Mouse (Mus musculus) megakaryocyte-erythroid progenitor cell, adult 5-6 weeks (primary cell): ENCODE data around the gene Gm37240. TPM values are rescaled to one million over a fixed set of nuclear protein-coding genes. Genes with fewer than 3 reads are reported as not detected.
A peak's percentile ranks its signal among the peaks of the same experiment; 100 is the strongest.

Experiments
- ATAC-seq: replicated peaks from 2 replicates; pipeline ENCODE4 v1.8.0; 2016; ENCODE audit warnings: mild to moderate bottlenecking, inconsistent platforms; ENCODE audit not compliant: severe bottlenecking, poor library complexity, low FRiP score, low TSS enrichment
- total RNA-seq, 2 experiments: library from RNA; stranded (forward) in 1 of 2; stranded (reverse) in 1 of 2; fragments of 200-1000, 215-1000 nt in 1 of 2; fragments of >200 nt in 1 of 2; fragmentation: Nextera tagmentation in 1 of 2; gene quantifications; 2 replicates each; pipeline ENCODE4 v1.2.3; 2014 to 2017

Gm37240 gene
- total RNA-seq, 2 experiments from 2014 or later = not detected

- no peak for ATAC-seq
Measured at GRCm38 (mm10) chr3:84814762-84815381, 1072.4 kb downstream of the Gm37240 start, which contains the start of gene Fbxw7. Fbxw7 (plus strand) TSS chr3:84815268.

GRCm38 (mm10) chr3:84814157-84814761 is 1073.1 kb downstream of the Gm37240 start:
- peak; percentile 90 for ATAC-seq

DNA sequence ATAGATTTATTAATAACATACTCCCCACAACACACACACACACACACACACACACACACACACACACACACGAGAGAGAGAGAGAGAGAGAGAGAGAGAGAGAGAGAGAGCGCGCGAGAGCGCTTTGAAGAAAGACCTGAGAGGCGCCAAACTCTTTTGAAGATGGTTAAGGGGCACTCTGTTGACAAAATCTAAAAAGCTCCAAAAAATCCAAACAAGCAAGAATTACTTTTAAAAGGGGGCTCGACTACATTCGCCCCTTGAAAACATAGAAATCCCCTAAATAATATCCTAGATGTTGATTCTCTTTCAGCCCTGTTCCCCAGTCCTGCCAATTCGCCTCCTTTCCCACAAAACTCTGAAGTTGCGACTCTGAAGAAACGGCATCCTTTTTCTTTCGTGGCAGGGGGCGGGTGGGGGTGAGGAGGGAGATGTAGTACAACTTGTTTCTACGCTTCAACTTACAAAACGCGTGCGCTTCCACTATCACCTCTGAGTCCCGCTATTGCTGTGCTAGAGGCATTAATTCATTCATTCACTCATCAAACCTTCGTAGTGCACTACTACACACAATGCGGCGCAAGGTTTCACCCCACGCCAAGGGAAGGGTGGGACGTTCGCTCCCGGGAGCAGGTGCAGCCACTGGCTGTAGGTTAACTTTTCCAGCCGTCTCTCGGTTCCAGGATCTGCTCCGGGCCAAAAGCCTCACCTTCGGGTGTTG is 1073.7 kb downstream of the Gm37240 start:
- ATAC-seq = peak; percentile 36; the same call in 1 of the 2 replicates

GRCm38 (mm10) chr3:84810803-84811202 is 1076.5 kb downstream of the Gm37240 start:
- ATAC-seq = no peak

GRCm38 (mm10) chr3:84808906-84809305 is 1078.4 kb downstream of the Gm37240 start:
- ATAC-seq = no peak

DNA sequence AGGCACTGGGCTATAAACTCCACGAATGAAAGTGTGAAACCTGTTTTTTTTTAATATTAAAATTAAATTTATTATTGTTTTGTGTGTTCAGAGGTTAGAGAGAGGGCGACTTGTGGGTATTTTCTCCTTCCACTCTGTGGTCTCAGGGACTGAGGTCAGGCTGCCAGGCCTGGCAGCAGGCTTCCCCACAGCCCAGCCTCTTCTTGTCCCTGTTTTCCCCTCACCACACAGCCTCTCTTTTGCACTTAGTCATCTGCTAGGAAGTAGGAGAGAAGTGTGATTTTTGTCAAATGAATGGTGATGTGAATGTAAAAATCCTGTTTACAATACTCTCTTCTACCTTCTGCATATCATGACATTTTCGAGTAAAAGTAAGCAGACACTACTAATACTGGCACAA is 1079.5 kb downstream of the Gm37240 start:
- ATAC-seq = no peak

- ATAC-seq = no peak
Measured at GRCm38 (mm10) chr3:84806206-84806605, 1081.1 kb downstream of the Gm37240 start.

DNA sequence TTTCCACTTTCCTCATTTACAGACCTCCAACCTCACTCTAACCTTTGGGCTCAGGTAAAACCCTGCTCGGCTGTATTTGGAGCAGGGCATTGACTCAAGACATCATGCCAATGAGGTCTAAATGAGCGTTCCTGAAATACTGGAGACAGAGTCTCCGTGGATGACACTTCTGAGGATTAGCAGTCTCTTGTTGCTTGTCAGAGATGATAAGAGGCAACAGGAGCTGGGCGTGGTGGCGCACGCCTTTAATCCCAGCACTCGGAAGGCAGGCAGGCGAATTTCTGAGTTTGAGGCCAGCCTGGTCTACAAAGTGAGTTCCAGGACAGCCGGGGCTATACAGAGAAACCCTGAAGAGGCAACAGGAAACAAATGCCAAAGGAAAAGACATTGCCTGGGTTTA is 1083.3 kb downstream of the Gm37240 start:
- no peak for ATAC-seq

- no peak for ATAC-seq
Measured at GRCm38 (mm10) chr3:84787914-84788313, 1099.4 kb downstream of the Gm37240 start.

DNA sequence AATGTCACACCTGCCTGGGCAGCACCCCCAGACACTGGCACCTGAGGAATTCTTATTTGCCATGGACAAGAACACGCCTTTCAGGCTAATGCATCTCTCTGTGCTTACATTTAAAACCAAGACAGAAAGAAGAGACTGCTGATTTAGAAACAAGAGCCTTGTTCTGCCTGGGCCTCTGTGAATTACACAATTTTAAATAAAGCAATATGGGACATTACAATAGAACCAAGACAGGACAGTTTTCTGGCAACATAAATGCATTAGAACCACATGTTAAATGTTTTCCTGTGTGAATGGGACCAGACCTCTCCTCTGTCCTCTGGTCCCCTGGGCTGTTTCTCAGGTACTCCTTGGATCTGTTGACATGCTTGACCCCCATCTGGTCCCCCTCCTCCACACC is 1111.2 kb downstream of the Gm37240 start:
- ATAC-seq = no peak

DNA sequence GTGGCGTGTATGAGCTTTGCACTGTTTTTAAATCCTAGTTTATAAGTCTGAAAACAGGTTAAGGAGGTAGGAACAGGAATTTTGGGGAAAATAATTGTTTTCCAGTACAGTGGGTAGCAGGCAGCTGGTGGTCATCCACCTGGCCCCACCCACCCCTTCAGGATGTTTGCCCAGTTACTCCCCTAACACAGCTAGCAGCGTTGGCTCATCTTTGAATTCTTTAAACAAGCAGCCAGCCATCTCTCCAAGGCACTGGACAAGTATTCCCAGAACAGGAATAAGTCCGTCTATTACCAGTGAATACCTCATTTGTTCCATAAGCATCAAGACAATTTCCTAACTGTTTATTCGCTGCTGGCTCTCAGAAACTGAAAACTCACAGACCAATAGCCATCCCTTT is 1111.7 kb downstream of the Gm37240 start:
- no peak for ATAC-seq

GRCm38 (mm10) chr3:84775067-84775423 is 1112.3 kb downstream of the Gm37240 start:
- ATAC-seq = no peak

DNA sequence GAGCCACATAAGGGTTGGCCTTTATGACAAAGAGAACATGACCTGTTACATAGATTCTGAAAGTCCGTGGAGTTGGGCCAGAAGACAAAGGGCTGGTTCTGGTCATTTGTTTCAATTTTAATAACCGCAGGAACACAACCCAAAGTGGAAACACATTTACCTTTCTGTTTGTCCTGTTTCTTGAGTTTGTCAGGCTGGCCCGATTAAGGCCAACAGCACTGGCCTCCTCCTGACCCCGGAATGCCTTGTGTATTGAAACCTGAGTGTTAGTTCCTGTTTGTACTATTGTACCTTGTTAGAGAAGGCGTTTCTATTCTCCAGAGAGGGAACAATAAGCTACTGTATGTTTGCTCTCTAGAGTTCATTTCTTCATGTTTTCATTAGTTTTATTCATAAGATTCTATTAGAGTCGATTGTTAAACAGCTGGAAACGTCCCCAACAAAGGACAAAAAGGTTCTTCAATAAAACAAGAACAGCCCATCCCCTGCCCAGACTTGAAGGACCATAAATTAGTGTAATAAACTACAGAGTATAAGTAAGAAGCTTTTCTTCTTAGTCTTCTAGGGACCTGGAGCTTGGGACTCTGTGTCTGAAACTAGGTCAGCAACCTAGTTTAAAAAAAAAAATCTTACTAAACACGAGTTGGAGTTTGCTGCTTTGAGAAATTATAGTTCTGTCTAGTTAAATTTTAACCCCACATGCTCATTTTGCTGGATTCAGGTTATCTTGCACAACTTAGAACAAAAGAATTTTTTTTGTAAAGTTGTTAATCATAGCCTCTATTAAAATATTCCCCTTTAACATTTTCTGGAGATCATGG is 1112.9 kb downstream of the Gm37240 start:
- no peak for ATAC-seq

DNA sequence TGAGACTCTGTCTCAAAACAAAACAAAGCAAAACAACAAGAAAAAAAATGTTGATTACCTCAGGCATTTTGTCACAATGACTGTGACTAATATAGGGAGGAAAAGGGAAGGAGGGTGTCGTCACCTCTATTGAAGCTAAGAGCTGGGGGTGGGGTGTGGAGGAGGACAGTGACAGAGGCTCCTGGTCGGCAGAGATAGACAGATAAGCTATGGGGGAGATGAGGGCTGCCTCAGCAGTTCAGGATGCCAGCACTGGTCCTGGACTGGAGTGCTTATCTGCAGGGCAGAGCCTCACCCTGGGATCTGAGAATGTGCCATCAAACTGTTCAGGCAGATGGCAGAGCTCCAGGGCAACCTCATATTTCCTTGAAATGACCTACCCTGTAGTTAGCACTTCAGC is 1115.3 kb downstream of the Gm37240 start:
- ATAC-seq = peak; percentile 99

DNA sequence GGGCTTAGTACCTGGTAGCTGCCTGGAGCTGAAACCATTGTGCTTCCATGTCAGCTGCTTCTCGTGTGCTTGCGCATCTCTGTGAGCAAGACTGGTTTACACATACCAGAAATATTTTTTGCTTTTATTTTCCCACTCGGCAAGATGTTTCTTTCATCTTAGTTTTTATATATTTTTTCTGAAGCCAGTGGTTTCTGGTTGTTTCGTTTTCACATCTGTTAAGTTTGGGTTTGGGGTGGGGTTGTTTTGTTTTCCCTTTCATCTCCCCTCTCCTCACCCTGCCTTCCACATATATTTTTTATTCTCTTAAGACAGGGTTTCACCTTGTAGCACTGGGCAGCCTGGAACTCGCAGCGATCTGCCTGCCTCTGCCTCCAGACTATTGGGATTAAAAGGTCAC is 1116.8 kb downstream of the Gm37240 start:
- ATAC-seq = no peak

GRCm38 (mm10) chr3:84769411-84769810 is 1117.9 kb downstream of the Gm37240 start:
- no peak for ATAC-seq

DNA sequence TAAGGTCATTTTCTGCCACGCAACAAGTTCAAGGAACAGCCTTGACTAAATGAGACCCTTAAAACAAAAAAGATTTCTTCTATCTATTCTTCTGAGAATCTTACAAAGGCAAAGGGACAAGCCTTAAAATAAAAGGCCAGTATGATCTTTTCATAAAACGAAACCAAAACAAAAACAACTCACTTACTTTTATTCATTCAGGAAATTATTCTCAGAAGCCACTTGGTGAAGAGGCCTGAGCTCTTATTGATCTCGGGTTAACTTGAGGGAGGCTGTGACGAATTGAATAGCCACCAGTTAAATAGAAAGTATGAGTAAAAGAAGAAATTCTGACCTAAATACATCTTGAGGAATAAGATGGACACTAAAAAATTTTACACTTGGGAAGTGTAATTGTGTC is 1118.4 kb downstream of the Gm37240 start:
- ATAC-seq = no peak

DNA sequence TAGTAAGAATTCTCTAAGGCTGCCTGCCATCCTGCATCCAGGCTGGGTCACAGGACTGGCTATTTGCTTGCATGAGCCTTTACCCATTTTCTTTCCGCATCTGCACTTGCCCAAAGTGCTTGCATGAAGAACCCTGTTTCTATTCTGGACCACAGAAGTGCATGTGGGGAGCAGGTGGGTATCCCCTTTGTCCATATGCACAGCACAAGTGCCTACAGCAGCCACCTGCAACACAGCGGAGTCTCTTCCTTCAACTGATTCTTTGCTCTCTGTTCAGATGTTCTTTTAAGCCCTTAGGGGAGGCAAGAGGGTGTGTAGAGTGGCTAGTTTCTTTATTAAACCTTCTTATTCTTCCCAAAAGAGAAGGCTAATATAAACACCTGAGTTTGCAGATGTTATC is 1133.5 kb downstream of the Gm37240 start:
- no peak for ATAC-seq

- ATAC-seq = peak; percentile 86
Measured at GRCm38 (mm10) chr3:84749222-84749621, 1138.1 kb downstream of the Gm37240 start.

- ATAC-seq = no peak
Measured at GRCm38 (mm10) chr3:84748139-84748538, 1139.2 kb downstream of the Gm37240 start.
